Mouse (Mus musculus) heart, adult 9 months (tissue): ENCODE measurements around the gene Cachd1.

ENCODE experiments used
- DNase-seq, 2 experiments: peaks; one replicate each; pipeline ENCODE4 v3.0.0; 2022; ENCODE audit warnings: low spot score in 2 of 2

Gene Cachd1

DNA sequence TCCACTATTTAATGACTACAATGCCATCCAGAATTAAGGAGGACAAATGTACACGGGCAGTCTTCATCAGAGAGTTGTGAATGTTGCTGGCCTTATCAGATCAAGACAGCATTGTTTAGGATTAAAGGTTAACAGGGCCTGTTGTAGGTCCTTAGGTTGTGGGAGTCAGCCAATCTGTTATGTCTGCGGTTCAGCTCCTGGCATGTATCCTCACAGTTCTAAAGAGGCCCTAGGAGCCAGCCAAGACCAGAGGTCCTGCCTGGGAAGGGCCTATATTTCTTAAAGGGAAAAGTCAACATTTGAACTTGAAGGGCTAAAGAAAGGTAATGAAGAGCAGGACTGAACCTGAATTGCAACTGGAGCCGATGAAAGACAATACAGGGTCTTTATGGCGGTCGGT lies 13.7 kb downstream of the Cachd1 start:
- no peak for DNase-seq

- DNase-seq = no peak
Observed at GRCm38 (mm10) chr4:100793147-100793546, 16.7 kb downstream of the Cachd1 start.

GRCm38 (mm10) chr4:100795523-100795922 lies 19.0 kb downstream of the Cachd1 start:
- DNase-seq = no peak

- DNase-seq = peak in 1 of 2 experiments; percentile 19
Observed at GRCm38 (mm10) chr4:100800730-100801442, 24.4 kb downstream of the Cachd1 start.

DNA sequence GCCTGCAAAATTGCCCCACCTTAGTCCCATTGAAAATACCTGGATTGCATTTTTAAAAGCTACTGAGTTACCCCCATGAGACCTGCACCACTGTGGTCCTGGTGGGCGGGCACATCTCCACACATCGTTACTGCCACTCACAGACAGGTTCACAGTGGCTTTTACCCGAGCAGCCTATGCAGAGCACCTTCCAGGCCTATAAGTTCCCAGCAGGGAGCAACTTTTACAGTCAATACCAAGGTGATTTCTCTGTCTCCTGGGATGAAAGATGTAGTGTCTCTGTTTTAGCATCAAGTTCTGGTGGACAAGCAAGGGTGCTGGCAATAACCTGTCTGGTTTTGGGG lies 24.9 kb downstream of the Cachd1 start:
- no peak for DNase-seq

GRCm38 (mm10) chr4:100811057-100811695 lies 34.7 kb downstream of the Cachd1 start:
- peak; percentile 2 to 19 for DNase-seq

DNA sequence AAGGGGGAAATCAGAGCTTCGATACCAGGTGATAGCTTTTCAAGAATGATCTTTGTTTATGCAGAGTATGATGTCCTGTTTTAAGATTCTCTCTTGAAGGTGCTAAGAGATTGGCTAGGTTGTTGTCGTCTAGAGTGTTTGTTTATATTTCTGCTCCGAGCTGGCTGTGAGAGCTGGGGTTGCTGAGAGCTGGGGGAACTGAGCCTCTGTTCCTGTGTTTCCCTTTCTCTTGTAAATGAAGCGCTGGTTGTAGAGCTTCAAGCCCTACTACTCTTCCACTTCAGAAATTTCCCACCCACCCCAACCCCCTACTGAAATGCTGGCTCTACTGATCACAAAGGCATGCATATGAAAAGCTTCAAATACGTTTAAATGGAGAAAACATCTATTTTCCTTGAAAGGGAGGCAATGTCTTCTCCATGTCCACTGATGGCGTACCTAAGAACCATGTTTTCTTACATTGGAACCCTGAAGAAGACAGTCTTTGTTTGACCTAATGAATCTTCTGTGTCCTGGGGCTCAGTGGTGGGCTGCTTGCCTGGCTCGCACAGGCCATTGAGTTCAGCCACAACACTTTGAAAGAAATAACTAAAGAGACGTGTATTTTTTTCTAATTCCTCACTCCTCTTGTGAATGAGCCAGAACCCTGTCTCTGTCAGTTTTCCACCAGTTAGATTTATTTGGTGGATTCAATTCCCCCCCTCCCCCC lies 35.5 kb downstream of the Cachd1 start:
- no peak for DNase-seq

DNA sequence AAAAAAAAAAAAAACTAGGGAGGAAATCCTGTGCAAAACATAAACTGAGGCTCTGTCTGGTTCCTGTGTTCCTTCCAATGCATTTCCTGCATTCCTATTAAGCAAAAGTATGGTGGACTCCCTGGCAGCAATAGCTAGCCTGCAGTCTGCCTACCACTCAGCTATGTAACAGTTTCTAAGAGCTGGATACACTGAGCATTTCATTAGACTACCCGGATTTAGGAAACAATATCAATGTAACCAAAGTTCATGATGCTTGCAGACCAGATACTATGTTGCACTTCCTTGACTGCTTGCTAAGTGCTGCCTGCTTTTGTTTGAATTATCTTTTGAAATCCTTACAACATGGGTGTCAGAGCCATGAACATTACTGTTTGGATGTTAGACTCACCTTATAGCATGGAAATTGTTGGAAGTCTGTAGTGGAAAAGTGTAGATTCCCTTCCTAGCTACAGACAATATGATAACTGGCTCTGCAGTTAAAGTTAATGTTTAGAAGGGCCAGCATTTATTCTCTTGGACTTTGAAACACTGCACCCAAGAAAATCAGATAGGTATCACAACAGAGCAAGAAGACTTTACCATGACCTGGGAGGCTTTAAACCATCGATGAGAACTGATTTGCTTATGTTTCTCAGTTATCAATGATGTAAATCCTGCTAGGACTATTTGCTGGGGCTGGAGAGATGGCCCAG lies 37.4 kb downstream of the Cachd1 start:
- no peak for DNase-seq

DNA sequence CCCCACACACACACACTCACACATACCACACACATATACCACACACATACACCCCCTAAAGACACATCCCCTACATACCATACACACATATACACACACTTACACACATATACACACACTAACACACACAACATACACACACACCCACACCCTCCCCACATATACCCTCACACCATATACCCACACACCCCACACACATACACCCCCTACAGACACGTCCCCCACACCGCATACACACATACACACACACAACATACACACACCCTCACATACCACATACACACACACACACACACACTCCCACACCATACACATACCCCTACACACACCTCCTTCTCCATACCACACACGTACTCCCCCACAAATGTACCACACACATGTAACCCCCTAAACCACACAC lies 42.8 kb downstream of the Cachd1 start:
- DNase-seq = no peak

GRCm38 (mm10) chr4:100822526-100822925 lies 46.1 kb downstream of the Cachd1 start:
- DNase-seq = no peak

DNA sequence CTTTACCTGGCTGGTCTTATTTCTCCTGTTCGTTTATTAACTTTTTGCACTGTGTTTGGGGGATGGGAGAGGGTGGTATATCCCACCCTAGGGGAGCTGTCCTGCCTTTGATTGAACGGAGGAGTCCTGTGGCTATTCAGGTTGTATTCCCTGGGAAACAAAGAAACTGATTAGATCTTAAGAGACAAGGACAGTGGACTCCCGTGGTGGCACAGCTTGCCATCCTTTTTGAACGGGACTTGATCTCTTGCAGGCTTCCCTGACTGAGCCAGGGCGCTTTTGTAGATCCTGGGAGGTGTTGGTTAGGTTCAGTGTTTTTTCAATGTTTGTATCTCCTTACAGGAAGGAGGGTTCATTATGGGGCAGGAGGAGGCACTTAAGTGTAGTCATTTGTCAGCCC lies 50.9 kb downstream of the Cachd1 start:
- DNase-seq = no peak

DNA sequence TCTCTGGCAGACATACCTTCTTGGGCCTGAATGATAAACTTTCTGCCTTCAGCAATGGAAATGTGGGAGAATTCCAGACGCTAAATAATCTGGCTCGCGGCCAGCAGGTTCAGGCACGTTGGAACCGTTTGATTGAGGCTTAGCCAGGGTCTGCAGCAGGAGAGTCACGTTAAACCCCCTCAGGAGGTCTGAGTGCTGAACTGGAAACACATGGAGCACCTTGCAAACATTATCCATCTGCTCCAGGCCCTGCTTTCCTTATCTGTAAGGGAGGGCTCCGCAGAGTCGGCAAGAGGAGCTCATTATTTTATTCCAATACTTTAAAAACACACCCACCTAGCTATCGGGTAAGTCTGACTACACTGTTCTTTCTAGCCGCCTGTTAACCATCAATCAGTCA lies 52.3 kb downstream of the Cachd1 start:
- no peak for DNase-seq

DNA sequence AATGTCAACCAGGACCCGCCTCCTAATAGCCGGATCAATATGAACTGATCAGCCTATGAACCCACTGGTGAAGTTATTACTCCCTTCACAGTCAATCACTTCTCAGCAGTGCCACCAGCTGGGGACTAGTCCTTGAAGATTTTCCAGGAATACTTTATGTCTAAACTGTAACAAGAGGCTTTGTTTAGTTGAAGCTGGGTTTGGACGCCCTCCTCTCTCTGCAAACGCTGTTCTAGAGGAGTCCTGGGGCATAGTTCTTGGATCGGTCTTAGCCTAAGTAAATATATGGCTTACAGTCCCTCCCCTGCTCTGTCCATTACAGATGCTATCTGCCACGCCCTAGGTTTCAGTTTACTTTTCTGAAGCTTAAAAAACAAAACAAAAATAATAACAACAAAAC lies 60.7 kb downstream of the Cachd1 start:
- DNase-seq = no peak

- no peak for DNase-seq
Observed at GRCm38 (mm10) chr4:100842629-100843028, 66.2 kb downstream of the Cachd1 start.

DNA sequence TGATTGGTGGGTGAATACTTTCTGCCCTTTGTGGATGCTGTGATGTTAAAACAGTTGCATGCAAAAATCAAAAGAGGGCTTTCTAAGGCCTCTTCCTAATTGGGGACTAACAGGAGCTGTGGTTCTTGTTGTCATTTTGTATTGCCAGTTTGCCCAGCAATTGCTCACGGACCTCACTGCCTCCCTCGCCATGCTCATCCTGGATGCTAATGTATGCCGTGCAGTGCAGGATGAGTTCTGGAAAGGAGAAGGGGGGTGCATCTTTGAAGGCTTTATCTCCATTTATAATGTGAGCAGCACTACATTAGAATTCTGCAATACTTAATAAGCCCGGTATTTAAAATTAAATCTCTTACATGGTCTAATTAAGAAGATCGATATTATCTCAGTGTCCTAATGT lies 66.6 kb downstream of the Cachd1 start:
- no peak for DNase-seq

GRCm38 (mm10) chr4:100850846-100851495 lies 74.5 kb downstream of the Cachd1 start:
- no peak for DNase-seq

- no peak for DNase-seq
Observed at GRCm38 (mm10) chr4:100852448-100852847, 76.0 kb downstream of the Cachd1 start.

DNA sequence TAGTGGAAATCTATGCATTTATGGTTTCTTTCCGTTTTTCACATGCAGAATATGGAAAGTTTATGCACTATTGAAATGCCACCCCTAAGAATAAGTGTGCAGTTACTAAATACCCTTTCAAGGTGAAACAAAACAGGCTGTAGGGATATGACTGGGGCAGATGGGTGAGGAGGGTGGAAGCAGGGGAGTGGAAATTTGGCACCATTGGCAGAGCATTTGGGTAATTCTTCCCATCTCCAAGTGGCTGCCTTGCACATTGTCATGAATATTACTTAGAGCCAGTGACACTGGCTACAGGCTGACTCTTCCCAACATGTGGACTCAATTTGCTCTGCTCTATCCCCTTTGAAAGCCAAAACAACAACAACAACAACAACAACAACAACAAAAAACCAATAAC lies 77.0 kb downstream of the Cachd1 start:
- no peak for DNase-seq

- DNase-seq = no peak
Observed at GRCm38 (mm10) chr4:100855373-100855772, 78.9 kb downstream of the Cachd1 start.

GRCm38 (mm10) chr4:100857411-100857869 lies 81.0 kb downstream of the Cachd1 start:
- DNase-seq = no peak

DNA sequence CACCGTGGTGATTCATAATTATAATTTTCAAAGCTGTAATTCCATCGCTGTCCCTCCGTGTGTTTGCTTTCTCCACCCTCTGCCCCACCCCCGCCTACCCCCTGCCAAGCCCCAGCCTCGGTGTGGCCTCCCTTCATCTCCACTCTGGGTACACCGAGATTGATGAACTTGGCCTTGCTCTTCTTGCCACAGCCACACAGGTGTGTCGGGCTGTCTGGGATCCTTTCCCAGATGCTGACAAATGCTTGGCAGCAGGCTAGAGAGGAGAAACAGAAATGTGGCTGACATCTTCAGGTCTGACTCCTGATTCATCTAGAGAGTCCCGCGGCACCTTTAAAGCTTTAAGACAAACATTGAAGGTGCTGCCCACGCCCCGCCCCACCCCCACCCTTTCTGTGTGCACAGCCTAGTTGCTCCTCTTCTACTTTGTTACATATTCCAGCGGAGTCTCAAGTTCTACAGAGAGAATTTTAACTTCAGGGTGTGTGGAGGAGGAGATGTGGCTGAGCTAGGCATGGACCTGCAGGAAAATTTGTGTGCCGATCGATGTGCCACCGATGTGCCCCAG lies 87.5 kb downstream of the Cachd1 start:
- no peak for DNase-seq

GRCm38 (mm10) chr4:100865423-100865822 lies 88.9 kb downstream of the Cachd1 start:
- no peak for DNase-seq
